Mouse (Mus musculus): ENCODE measurements around the gene Trim63. TPM values are rescaled to one million over a fixed set of nuclear protein-coding genes. Genes with fewer than 3 reads are reported as not detected.
"Not testable (repeated sequence)": the region's sequence is repeated elsewhere in the genome, so short reads cannot be mapped to it uniquely, and the experiment has no call there.

The Trim63 gene
- polyA plus RNA-seq, 1 experiment from 2014 or later = 1.3 TPM

GRCm38 (mm10) chr4:134324655-134325054, 9.7 kb downstream of the Trim63 start:
- no peak for ATAC-seq
- Histone ChIP-seq H3K9me3 (ENCODE audit: control insufficient read depth, low read length) (no peaks in the 10 kb centered on the region), H3K27me3 (replicated peaks; ENCODE audit: control insufficient read depth, insufficient read depth, low read length) (no peaks in the 10 kb centered on the region), H3K9ac (ENCODE audit: low read depth, low read length) (no peak overlapping the region), H3K27ac (ENCODE audit: low read length) (no peak overlapping the region), H3K4me1 (ENCODE audit: control insufficient read depth, insufficient read depth, low read length) (peaks cover 7% of the 10 kb centered on the region; the same call in 1 of the 2 replicates), H3K36me3 (ENCODE audit: control insufficient read depth, insufficient read depth, low read length) (no peaks in the 10 kb centered on the region), H3K4me2 (ENCODE audit: low read depth, low read length) (no peak overlapping the region), H3K4me3 (ENCODE audit: low read length) (no peak overlapping the region)
- 41% methylated on average over 5 of the region's 5 CpGs for WGBS

- Histone ChIP-seq H3K4me3 (ENCODE audit: low read length) (no peak overlapping the region), H3K9ac (ENCODE audit: low read depth, low read length) (peak overlapping the region; percentile 41), H3K4me1 (ENCODE audit: control insufficient read depth, insufficient read depth, low read length) (peaks cover 7% of the 10 kb centered on the region; the same call in 1 of the 2 replicates), H3K27ac (ENCODE audit: low read length) (peak overlapping the region; percentile 81), H3K9me3 (ENCODE audit: control insufficient read depth, low read length) (no peaks in the 10 kb centered on the region), H3K4me2 (ENCODE audit: low read depth, low read length) (no peak overlapping the region; the same call in 1 of the 2 replicates), H3K36me3 (ENCODE audit: control insufficient read depth, insufficient read depth, low read length) (no peaks in the 10 kb centered on the region), H3K27me3 (replicated peaks; ENCODE audit: control insufficient read depth, insufficient read depth, low read length) (no peaks in the 10 kb centered on the region)
- WGBS = 49% methylated on average over 5 of the region's 5 CpGs
- ATAC-seq = peak; percentile 88
Measured at GRCm38 (mm10) chr4:134326859-134327530, 12.1 kb downstream of the Trim63 start.

- WGBS = 55% methylated on average over 8 of the region's 8 CpGs
- H3K9me3 ChIP-seq (ENCODE audit: control insufficient read depth, low read length) = no peaks in the 10 kb centered on the region
- H3K27me3 ChIP-seq (replicated peaks; ENCODE audit: control insufficient read depth, insufficient read depth, low read length) = no peaks in the 10 kb centered on the region
- peaks cover 7% of the 10 kb centered on the region; the same call in 1 of the 2 replicates for H3K4me1 ChIP-seq (ENCODE audit: control insufficient read depth, insufficient read depth, low read length)
- peak overlapping the region; percentile 81; the same call in 1 of the 2 replicates for H3K27ac ChIP-seq (ENCODE audit: low read length)
- H3K4me2 ChIP-seq (ENCODE audit: low read depth, low read length) = peak overlapping the region; percentile 9; the same call in 1 of the 2 replicates
- no peak; the same call in 1 of the 2 replicates for ATAC-seq
- H3K4me3 ChIP-seq (ENCODE audit: low read length) = no peak overlapping the region
- H3K36me3 ChIP-seq (ENCODE audit: control insufficient read depth, insufficient read depth, low read length) = no peaks in the 10 kb centered on the region
- 0 out of 2 replicates have a peak overlapping the region, but pooled peaks have one; percentile 47 for H3K9ac ChIP-seq (ENCODE audit: low read depth, low read length)
Measured at GRCm38 (mm10) chr4:134328151-134328550, 13.2 kb downstream of the Trim63 start.

- no peaks in the 10 kb centered on the region for H3K36me3 ChIP-seq (ENCODE audit: control insufficient read depth, insufficient read depth, low read length)
- H3K27ac ChIP-seq (ENCODE audit: low read length) = no peak overlapping the region
- no peak overlapping the region for H3K4me3 ChIP-seq (ENCODE audit: low read length)
- peaks cover 7% of the 10 kb centered on the region; the same call in 1 of the 2 replicates for H3K4me1 ChIP-seq (ENCODE audit: control insufficient read depth, insufficient read depth, low read length)
- H3K27me3 ChIP-seq (replicated peaks; ENCODE audit: control insufficient read depth, insufficient read depth, low read length) = no peaks in the 10 kb centered on the region
- no peak overlapping the region for H3K4me2 ChIP-seq (ENCODE audit: low read depth, low read length)
- H3K9me3 ChIP-seq (ENCODE audit: control insufficient read depth, low read length) = no peaks in the 10 kb centered on the region
- ATAC-seq = no peak
- no peak overlapping the region for H3K9ac ChIP-seq (ENCODE audit: low read depth, low read length)
- 80% methylated on average over 8 of the region's 8 CpGs for WGBS
Measured at GRCm38 (mm10) chr4:134328832-134329231, 13.9 kb downstream of the Trim63 start.

- H3K4me1 ChIP-seq (ENCODE audit: control insufficient read depth, insufficient read depth, low read length) = peaks cover 4% of the 10 kb centered on the region; the same call in 1 of the 2 replicates
- H3K27me3 ChIP-seq (replicated peaks; ENCODE audit: control insufficient read depth, insufficient read depth, low read length) = no peaks in the 10 kb centered on the region
- no peaks in the 10 kb centered on the region for H3K36me3 ChIP-seq (ENCODE audit: control insufficient read depth, insufficient read depth, low read length)
- ATAC-seq = no peak
- H3K4me2 ChIP-seq (ENCODE audit: low read depth, low read length) = no peak overlapping the region
- H3K9me3 ChIP-seq (ENCODE audit: control insufficient read depth, low read length) = no peaks in the 10 kb centered on the region
- H3K4me3 ChIP-seq (ENCODE audit: low read length) = no peak overlapping the region
- H3K27ac ChIP-seq (ENCODE audit: low read length) = no peak overlapping the region
- WGBS = 63% methylated on average over 5 of the region's 5 CpGs
- H3K9ac ChIP-seq (ENCODE audit: low read depth, low read length) = no peak overlapping the region
Measured at GRCm38 (mm10) chr4:134330281-134330680, 15.4 kb downstream of the Trim63 start.

- not testable (repeated sequence) for H3K4me3 ChIP-seq (ENCODE audit: low read length); H3K9ac ChIP-seq (ENCODE audit: low read depth, low read length); H3K4me2 ChIP-seq (ENCODE audit: low read depth, low read length); H3K9me3 ChIP-seq (ENCODE audit: control insufficient read depth, low read length); ATAC-seq; H3K27ac ChIP-seq (ENCODE audit: low read length); H3K36me3 ChIP-seq (ENCODE audit: control insufficient read depth, insufficient read depth, low read length)
- 70% methylated on average over 6 of the region's 6 CpGs for WGBS
- H3K4me1 ChIP-seq (ENCODE audit: control insufficient read depth, insufficient read depth, low read length) = peaks cover 19% of the 10 kb centered on the region
- peaks cover 23% of the 10 kb centered on the region for H3K27me3 ChIP-seq (replicated peaks; ENCODE audit: control insufficient read depth, insufficient read depth, low read length)
Measured at GRCm38 (mm10) chr4:134341231-134341630, 26.3 kb downstream of the Trim63 start.

GRCm38 (mm10) chr4:134342213-134342779, 27.4 kb downstream of the Trim63 start:
- no peak for ATAC-seq
- Histone ChIP-seq H3K27me3 (replicated peaks; ENCODE audit: control insufficient read depth, insufficient read depth, low read length) (peaks cover 23% of the 10 kb centered on the region), H3K9ac (ENCODE audit: low read depth, low read length) (peak overlapping the region; percentile 43), H3K4me2 (ENCODE audit: low read depth, low read length) (peak overlapping the region; percentile 62), H3K4me3 (ENCODE audit: low read length) (peak overlapping the region; percentile 44; the same call in 1 of the 2 replicates), H3K4me1 (ENCODE audit: control insufficient read depth, insufficient read depth, low read length) (peaks cover 19% of the 10 kb centered on the region), H3K27ac (ENCODE audit: low read length) (no peak overlapping the region), H3K9me3 (ENCODE audit: control insufficient read depth, low read length) (no peaks in the 10 kb centered on the region; the same call in 1 of the 2 replicates), H3K36me3 (ENCODE audit: control insufficient read depth, insufficient read depth, low read length) (no peaks in the 10 kb centered on the region)
- 37% methylated on average over 11 of the region's 11 CpGs for WGBS

GRCm38 (mm10) chr4:134343071-134344031, 28.4 kb downstream of the Trim63 start, which contains the start of gene Slc30a2:
Gene Slc30a2 (plus strand): TSS chr4:134343181.
- H3K4me1 ChIP-seq (ENCODE audit: control insufficient read depth, insufficient read depth, low read length) = peaks cover 19% of the 10 kb centered on the region
- H3K9ac ChIP-seq (ENCODE audit: low read depth, low read length) = peak within 1 kb of the TSS; percentile 66
- peaks cover 23% of the 10 kb centered on the region for H3K27me3 ChIP-seq (replicated peaks; ENCODE audit: control insufficient read depth, insufficient read depth, low read length)
- no peaks in the 10 kb centered on the region for H3K36me3 ChIP-seq (ENCODE audit: control insufficient read depth, insufficient read depth, low read length)
- H3K27ac ChIP-seq (ENCODE audit: low read length) = peak within 1 kb of the TSS; percentile 73
- H3K9me3 ChIP-seq (ENCODE audit: control insufficient read depth, low read length) = no peaks in the 10 kb centered on the region; the same call in 1 of the 2 replicates
- ATAC-seq = peak; percentile 93
- H3K4me2 ChIP-seq (ENCODE audit: low read depth, low read length) = peak within 1 kb of the TSS; percentile 62
- peak within 1 kb of the TSS; percentile 44 for H3K4me3 ChIP-seq (ENCODE audit: low read length)
- WGBS = 2% methylated on average over 61 of the region's 61 CpGs

- H3K27me3 ChIP-seq (replicated peaks; ENCODE audit: control insufficient read depth, insufficient read depth, low read length) = peaks cover 23% of the 10 kb centered on the region
- no peaks in the 10 kb centered on the region; the same call in 1 of the 2 replicates for H3K9me3 ChIP-seq (ENCODE audit: control insufficient read depth, low read length)
- H3K27ac ChIP-seq (ENCODE audit: low read length) = no peak overlapping the region
- H3K9ac ChIP-seq (ENCODE audit: low read depth, low read length) = no peak overlapping the region
- ATAC-seq = no peak
- no peak overlapping the region for H3K4me2 ChIP-seq (ENCODE audit: low read depth, low read length)
- H3K4me3 ChIP-seq (ENCODE audit: low read length) = no peak overlapping the region
- H3K36me3 ChIP-seq (ENCODE audit: control insufficient read depth, insufficient read depth, low read length) = no peaks in the 10 kb centered on the region
- WGBS = 46% methylated on average over 3 of the region's 3 CpGs
- peaks cover 15% of the 10 kb centered on the region for H3K4me1 ChIP-seq (ENCODE audit: control insufficient read depth, insufficient read depth, low read length)
Measured at GRCm38 (mm10) chr4:134344620-134345019, 29.7 kb downstream of the Trim63 start.
